Mouse (Mus musculus) heart, embryonic 16.5 days (tissue): ENCODE measurements at regions not wholly inside any gene's neighbourhood (a gene's known extent, or its start where the extent isn't known, plus 50 kb on each side); places are given as distances from the start of the nearest gene placed in this dataset.
A peak's percentile ranks its signal among the peaks of the same experiment; 100 is the strongest.

Experiments used
- ATAC-seq: fragments of 200-750 bp; cut with Nextera tagmentation; replicated peaks from 2 replicates; pipeline ENCODE4 v1.8.0; 2017; ENCODE audit warnings: moderate number of reproducible peaks; ENCODE audit not compliant: insufficient read depth, low FRiP score; ENCODE audit errors: extremely low read depth
- H3K27ac ChIP-seq: fragments of 300-500 bp; sonication (generic); 2 replicates; pipeline ENCODE4 v1.5.1; 2014; ENCODE audit warnings: mild to moderate bottlenecking, low read length, control low read depth, moderate library complexity
- H3K27me3 ChIP-seq: fragments of 300-500 bp; sonication (generic); 2 replicates; pipeline ENCODE4 v1.6.1; 2014; ENCODE audit warnings: low read length, mixed read lengths; ENCODE audit not compliant: control insufficient read depth, insufficient read depth
- H3K36me3 ChIP-seq: fragments of 300-500 bp; sonication (generic); 2 replicates; pipeline ENCODE4 v1.6.1; 2014; ENCODE audit not compliant: control insufficient read depth, insufficient read depth
- H3K4me1 ChIP-seq: fragments of 300-500 bp; sonication (generic); 2 replicates; pipeline ENCODE4 v1.6.1; 2014; ENCODE audit warnings: low read length, mixed read lengths; ENCODE audit not compliant: control insufficient read depth, insufficient read depth
- H3K4me2 ChIP-seq: fragments of 300-500 bp; sonication (generic); 2 replicates; pipeline ENCODE4 v1.6.1; 2014; ENCODE audit warnings: low read depth, mild to moderate bottlenecking, control low read depth, low read length
- H3K4me3 ChIP-seq: fragments of 300-500 bp; sonication (generic); 2 replicates; pipeline ENCODE4 v1.5.1; 2014; ENCODE audit warnings: mild to moderate bottlenecking, control low read depth, low read length
- H3K9ac ChIP-seq: fragments of 300-500 bp; sonication (generic); 2 replicates; pipeline ENCODE4 v1.6.1; 2014; ENCODE audit warnings: low read length, control low read depth
- H3K9me3 ChIP-seq: fragments of 300-500 bp; sonication (generic); replicated peaks from 2 replicates; pipeline ENCODE4 v1.6.1; 2016; ENCODE audit warnings: low read length; ENCODE audit not compliant: control insufficient read depth
- WGBS: fragments of 180-500 bp; shearing (Covaris S2); extraction: QIAGEN DNeasy Blood & Tissue Kit; methylation state at CpG from one replicate; pipeline ENCODE4 v1.1.7; 2014; 5-methylcytosine and 5-hydroxymethylcytosine counted together

GRCm38 (mm10) chr13:111894804-111895478, 86.1 kb upstream of the Map3k1 start:
- ATAC-seq, result no peak
- no peaks in the 10 kb centered on the region for H3K36me3 ChIP-seq
- peaks cover 5% of the 10 kb centered on the region; the same call in 1 of the 2 replicates for H3K4me1 ChIP-seq
- no peak overlapping the region for H3K4me3 ChIP-seq
- 65% methylated on average over 15 of the region's 15 CpGs for whole genome bisulfite sequencing
- H3K9ac ChIP-seq, result no peak overlapping the region
- H3K27me3 ChIP-seq, result no peaks in the 10 kb centered on the region
- H3K4me2 ChIP-seq, result peak overlapping the region; percentile 40; the same call in 1 of the 2 replicates
- H3K27ac ChIP-seq, result no peak overlapping the region
- no peaks in the 10 kb centered on the region for H3K9me3 ChIP-seq

- no peak overlapping the region for H3K9ac ChIP-seq
- no peak for ATAC-seq
- H3K9me3 ChIP-seq, result no peaks in the 10 kb centered on the region
- no peaks in the 10 kb centered on the region for H3K27me3 ChIP-seq
- H3K4me3 ChIP-seq, result no peak overlapping the region
- no peak overlapping the region for H3K4me2 ChIP-seq
- no peaks in the 10 kb centered on the region for H3K36me3 ChIP-seq
- WGBS, result 17% methylated on average over 2 of the region's 2 CpGs
- H3K27ac ChIP-seq, result no peak overlapping the region
- peaks cover 5% of the 10 kb centered on the region; the same call in 1 of the 2 replicates for H3K4me1 ChIP-seq
These were observed 87.5 kb upstream of the Map3k1 start for GRCm38 (mm10) chr13:111896279-111896678.

GRCm38 (mm10) chr13:111903361-111903760, 94.6 kb upstream of the Map3k1 start:
- Histone ChIP-seq H3K36me3 (no peaks in the 10 kb centered on the region), H3K27ac (no peak overlapping the region), H3K9ac (no peak overlapping the region), H3K4me2 (no peak overlapping the region), H3K9me3 (no peaks in the 10 kb centered on the region), H3K27me3 (no peaks in the 10 kb centered on the region), H3K4me3 (no peak overlapping the region), H3K4me1 (peaks cover 11% of the 10 kb centered on the region)
- no peak for ATAC-seq
- 71% methylated on average over 2 of the region's 2 CpGs for WGBS

GRCm38 (mm10) chr13:111903931-111904330, 95.1 kb upstream of the Map3k1 start:
- H3K9me3 ChIP-seq, result no peaks in the 10 kb centered on the region
- H3K4me1 ChIP-seq, result peaks cover 11% of the 10 kb centered on the region
- ATAC-seq, result no peak
- H3K27me3 ChIP-seq, result no peaks in the 10 kb centered on the region
- H3K9ac ChIP-seq, result no peak overlapping the region
- H3K27ac ChIP-seq, result no peak overlapping the region
- WGBS, result 63% methylated on average over 9 of the region's 9 CpGs
- H3K4me2 ChIP-seq, result no peak overlapping the region
- no peak overlapping the region for H3K4me3 ChIP-seq
- no peaks in the 10 kb centered on the region for H3K36me3 ChIP-seq

- peak overlapping the region; percentile 16 for H3K4me3 ChIP-seq
- 15% methylated on average over 15 of the region's 17 CpGs for WGBS
These were observed 95.9 kb upstream of the Map3k1 start for GRCm38 (mm10) chr13:111904616-111905212.

GRCm38 (mm10) chr13:111905213-111905701, 96.5 kb upstream of the Map3k1 start:
- H3K27ac ChIP-seq, result peak overlapping the region; percentile 62
- no peaks in the 10 kb centered on the region for H3K27me3 ChIP-seq
- H3K4me3 ChIP-seq, result peak overlapping the region; percentile 16
- no peaks in the 10 kb centered on the region for H3K9me3 ChIP-seq
- peaks cover 11% of the 10 kb centered on the region for H3K4me1 ChIP-seq
- peak overlapping the region; percentile 33; the same call in 1 of the 2 replicates for H3K9ac ChIP-seq
- peak; percentile 67; the same call in 1 of the 2 replicates for ATAC-seq
- 21% methylated on average over 10 of the region's 10 CpGs for WGBS
- no peaks in the 10 kb centered on the region for H3K36me3 ChIP-seq
- H3K4me2 ChIP-seq, result peak overlapping the region; percentile 57

More at GRCm38 (mm10) chr13:111904616-111905212, 95.9 kb upstream of the Map3k1 start:
- H3K27ac ChIP-seq, result peak overlapping the region; percentile 62
- no peaks in the 10 kb centered on the region for H3K36me3 ChIP-seq
- peak overlapping the region; percentile 33 for H3K9ac ChIP-seq
- peaks cover 11% of the 10 kb centered on the region for H3K4me1 ChIP-seq
- H3K27me3 ChIP-seq, result no peaks in the 10 kb centered on the region
- peak; percentile 41 for ATAC-seq
- no peaks in the 10 kb centered on the region for H3K9me3 ChIP-seq
- peak overlapping the region; percentile 57 for H3K4me2 ChIP-seq

- Histone ChIP-seq H3K4me1 (no peaks in the 10 kb centered on the region), H3K27ac (no peak overlapping the region), H3K4me2 (no peak overlapping the region), H3K9me3 (0 out of 2 replicates have a peak, but pooled peaks cover 3% of the 10 kb centered on the region), H3K27me3 (no peaks in the 10 kb centered on the region), H3K4me3 (no peak overlapping the region), H3K36me3 (no peaks in the 10 kb centered on the region), H3K9ac (no peak overlapping the region)
- 88% methylated on average over 5 of the region's 5 CpGs for WGBS
- ATAC-seq, result no peak
These were observed 102.3 kb upstream of the Map3k1 start for GRCm38 (mm10) chr13:111911071-111911470.

GRCm38 (mm10) chr13:111911661-111912312, 103.0 kb upstream of the Map3k1 start:
- H3K36me3 ChIP-seq, result no peaks in the 10 kb centered on the region
- no peak overlapping the region for H3K27ac ChIP-seq
- no peaks in the 10 kb centered on the region for H3K4me1 ChIP-seq
- no peak for ATAC-seq
- H3K4me3 ChIP-seq, result no peak overlapping the region
- H3K9ac ChIP-seq, result no peak overlapping the region
- H3K27me3 ChIP-seq, result no peaks in the 10 kb centered on the region
- 0 out of 2 replicates have a peak, but pooled peaks cover 3% of the 10 kb centered on the region for H3K9me3 ChIP-seq
- H3K4me2 ChIP-seq, result no peak overlapping the region
- 56% methylated on average over 11 of the region's 11 CpGs for WGBS
